Mouse (Mus musculus): ENCODE data around the gene Vwce. TPM values are rescaled to one million over a fixed set of nuclear protein-coding genes. Genes with fewer than 3 reads are reported as not detected.

Gene Vwce
- total RNA-seq, 2 experiments from 2014 or later, result 0.81 to 1.2 TPM

- intact Hi-C loops (cut with DNase I), result no loop called here
- no peak for DNase-seq (ENCODE audit: extremely low spot score in 1 of 2, low spot score in 2 of 2)
Measured at GRCm38 (mm10) chr19:10640080-10640479, 6.1 kb downstream of the Vwce start.

- intact Hi-C loops (cut with DNase I), result no loop called here
- no peak for DNase-seq (ENCODE audit: extremely low spot score in 1 of 2, low spot score in 2 of 2)
Measured at GRCm38 (mm10) chr19:10640589-10641378, 6.8 kb downstream of the Vwce start.

DNA sequence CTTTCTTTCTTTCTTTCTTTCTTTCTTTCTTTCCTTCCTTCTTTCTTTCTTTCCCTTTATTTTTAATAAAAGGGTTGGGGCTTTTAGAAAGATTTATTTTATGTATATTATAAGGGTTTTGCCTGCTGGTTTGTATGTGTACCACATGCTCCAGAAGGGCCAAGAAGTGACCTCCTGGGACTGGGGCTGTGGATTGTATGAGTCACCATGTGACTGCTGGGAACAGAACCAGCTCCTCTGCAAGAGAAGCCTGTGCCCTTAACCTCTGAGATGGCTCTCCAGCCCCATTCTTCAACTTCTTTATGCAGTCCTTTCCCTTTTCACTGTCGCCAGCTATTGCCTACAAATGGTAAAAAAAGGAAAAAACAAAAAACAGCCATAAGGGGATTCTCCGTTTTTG lies 11.6 kb downstream of the Vwce start:
- intact Hi-C loops (cut with DNase I), result no loop called here
- no peak for DNase-seq (ENCODE audit: extremely low spot score in 1 of 2, low spot score in 2 of 2)

DNA sequence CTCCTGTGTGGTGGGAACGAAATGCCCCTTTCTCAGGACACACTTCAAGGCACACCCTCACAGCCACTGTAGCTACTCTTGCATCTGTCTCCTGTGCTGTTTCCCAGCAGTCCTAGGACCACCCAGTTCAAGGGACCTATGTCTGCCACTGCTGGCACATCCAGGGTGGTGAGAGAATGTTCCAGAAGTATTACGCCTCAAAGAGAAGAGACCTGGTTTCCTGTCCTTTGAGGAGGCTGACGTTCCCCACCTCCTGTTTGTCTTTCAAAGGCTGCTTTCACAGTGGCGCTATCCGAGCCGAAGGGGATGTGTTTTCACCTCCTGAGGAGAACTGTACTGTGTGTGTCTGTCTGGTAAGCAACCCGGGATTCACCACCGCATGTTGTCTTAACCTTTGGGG lies 14.1 kb downstream of the Vwce start:
- DNase-seq (ENCODE audit: extremely low spot score in 1 of 2, low spot score in 2 of 2), result no peak
- intact Hi-C loops (cut with DNase I), result no loop called here

DNA sequence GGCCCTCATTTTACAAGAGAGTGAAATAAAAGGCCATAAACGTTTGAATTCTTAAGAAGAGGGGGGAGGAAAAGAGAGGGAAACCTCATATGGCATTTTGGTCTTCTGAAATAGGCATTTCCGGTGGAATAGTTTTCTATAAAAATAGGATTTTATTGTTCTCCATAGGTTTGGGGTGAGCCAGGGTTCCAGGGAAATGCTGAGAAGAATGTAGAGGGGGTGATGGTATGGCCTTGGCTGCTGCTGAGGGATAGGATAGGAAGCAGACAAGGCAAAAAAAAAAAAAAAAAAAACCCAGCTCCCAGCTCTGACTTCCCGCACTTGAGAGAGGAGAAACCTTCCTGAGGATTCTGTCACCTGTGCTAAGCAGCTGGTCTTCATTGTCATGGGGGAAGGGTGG lies 22.0 kb downstream of the Vwce start:
- intact Hi-C loops (cut with DNase I), result no loop called here
- DNase-seq (ENCODE audit: extremely low spot score in 1 of 2, low spot score in 2 of 2), result no peak

DNA sequence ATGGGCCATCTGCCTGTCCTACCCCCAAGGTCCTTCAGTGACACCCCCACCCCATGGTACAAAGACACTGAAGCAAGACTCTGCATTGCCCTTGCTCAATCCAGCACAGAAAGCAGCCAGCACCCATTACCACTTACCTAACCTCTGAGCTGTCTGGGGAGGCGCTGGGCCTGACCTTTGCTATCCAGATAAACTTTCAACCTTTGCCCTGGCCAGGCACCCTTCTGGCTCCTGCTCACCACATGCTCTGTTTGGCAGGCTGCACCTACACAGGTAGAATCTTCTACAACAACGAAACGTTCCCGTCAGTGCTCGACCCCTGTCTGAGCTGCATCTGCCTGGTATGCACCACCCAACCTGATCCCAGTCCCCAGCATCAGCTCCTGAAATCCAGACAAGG lies 23.7 kb downstream of the Vwce start:
- intact Hi-C loops (cut with DNase I), result no loop called here

GRCm38 (mm10) chr19:10658406-10658805 lies 24.4 kb downstream of the Vwce start:
- intact Hi-C loops (cut with DNase I), result no loop called here
- DNase-seq (ENCODE audit: extremely low spot score in 1 of 2, low spot score in 2 of 2), result no peak

More for the DNA sequence above, 23.7 kb downstream of the Vwce start:
- no peak for DNase-seq (ENCODE audit: extremely low spot score in 1 of 2, low spot score in 2 of 2)

DNA sequence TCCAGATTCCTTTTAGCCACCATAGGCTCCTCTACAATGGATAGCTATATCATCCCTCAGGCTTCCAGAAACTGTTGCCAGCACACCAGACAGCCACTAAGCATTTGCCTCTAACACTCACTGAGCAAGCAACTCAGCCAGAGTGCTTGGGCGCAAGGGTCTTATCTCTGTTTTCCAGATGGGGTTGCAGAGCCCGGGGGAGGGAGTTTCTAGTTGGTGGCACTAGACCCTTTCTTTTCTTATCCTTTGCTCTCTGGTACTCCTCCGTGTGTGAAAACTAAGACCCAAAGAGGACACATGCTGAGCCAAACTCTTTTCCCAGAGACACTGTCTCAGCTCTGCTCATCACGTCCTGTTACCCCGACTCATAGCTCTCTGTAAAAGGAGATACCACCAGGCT lies 27.4 kb downstream of the Vwce start:
- DNase-seq (ENCODE audit: extremely low spot score in 1 of 2, low spot score in 2 of 2), result no peak
- intact Hi-C loops (cut with DNase I), result loop anchor here (5.0 kb wide), 1 partner anchor 301 kb away; no protein-coding TSS in a partner anchor

DNA sequence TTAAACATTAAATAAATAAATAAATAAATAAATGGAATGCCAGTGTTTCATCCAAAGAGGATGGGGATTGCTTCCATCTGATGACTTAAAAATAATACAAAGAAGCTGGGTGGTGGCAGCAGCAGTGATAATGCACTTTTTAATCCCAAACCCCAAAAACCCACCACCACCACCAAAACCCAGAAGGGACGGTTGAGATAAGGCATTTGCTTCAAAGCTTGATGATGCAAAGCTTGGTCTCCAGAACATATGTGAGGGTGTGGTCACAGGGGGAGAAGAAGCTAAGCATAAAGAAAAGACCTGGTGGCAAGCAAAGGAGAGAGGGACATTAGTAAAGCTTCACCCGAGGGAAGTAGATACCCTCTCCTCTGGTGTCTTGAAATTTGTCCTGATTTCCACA lies 27.9 kb downstream of the Vwce start:
- no peak for DNase-seq (ENCODE audit: extremely low spot score in 1 of 2, low spot score in 2 of 2)
- intact Hi-C loops (cut with DNase I), result loop anchor here (5.0 kb wide), 1 partner anchor 300 kb away; no protein-coding TSS in a partner anchor

DNA sequence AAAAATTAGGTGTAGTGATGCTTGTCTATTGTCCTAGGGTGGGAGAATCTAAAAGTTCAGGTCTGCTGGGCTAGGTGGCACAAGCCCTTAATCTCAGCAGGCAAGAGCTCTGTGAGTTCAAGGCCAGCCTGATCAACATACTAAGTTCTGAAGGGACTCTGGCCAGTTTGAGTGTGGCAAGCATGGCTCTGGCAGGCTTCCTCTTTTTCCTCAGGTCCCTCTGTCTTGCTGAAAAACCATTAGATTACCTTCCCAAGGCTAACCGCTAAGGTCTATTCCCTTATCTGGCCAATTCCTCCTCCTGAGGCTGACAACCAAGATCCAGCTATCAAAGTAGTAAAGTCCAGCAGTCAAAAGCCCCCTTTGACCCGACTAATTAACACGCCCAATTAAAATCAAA lies 28.7 kb downstream of the Vwce start:
- intact Hi-C loops (cut with DNase I), result loop anchor here (5.0 kb wide), 1 partner anchor 300 kb away; no protein-coding TSS in a partner anchor
- no peak for DNase-seq (ENCODE audit: extremely low spot score in 1 of 2, low spot score in 2 of 2)

GRCm38 (mm10) chr19:10665093-10665492 lies 31.1 kb downstream of the Vwce start:
- intact Hi-C loops (cut with DNase I), result no loop called here
- DNase-seq (ENCODE audit: extremely low spot score in 1 of 2, low spot score in 2 of 2), result no peak

- peak; percentile 36 to 55 for DNase-seq (ENCODE audit: extremely low spot score in 1 of 2, low spot score in 2 of 2)
- intact Hi-C loops (cut with DNase I), result no loop called here
Measured at GRCm38 (mm10) chr19:10665499-10665898, 31.5 kb downstream of the Vwce start.

DNA sequence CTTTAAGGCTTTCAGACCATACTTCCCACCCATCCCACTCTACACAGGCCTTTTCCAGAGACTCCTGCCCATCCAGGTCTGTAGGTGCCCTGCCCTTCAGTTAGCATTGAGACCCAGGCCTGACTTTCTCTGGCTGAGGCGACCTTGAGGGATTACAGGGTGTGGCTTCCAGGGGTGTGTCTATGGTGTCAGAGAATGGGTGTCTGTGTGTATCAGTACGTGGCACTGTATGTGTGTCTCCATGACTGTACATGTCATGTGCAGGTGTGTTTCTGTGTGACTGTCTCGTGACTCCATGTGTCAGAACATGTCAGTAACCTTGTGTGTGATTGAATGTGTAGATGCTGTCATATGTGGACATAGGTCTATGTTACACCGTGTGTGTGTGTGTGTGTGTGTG lies 37.3 kb downstream of the Vwce start:
- intact Hi-C loops (cut with DNase I), result no loop called here
- DNase-seq (ENCODE audit: extremely low spot score in 1 of 2, low spot score in 2 of 2), result no peak

GRCm38 (mm10) chr19:10671854-10672417 lies 37.9 kb downstream of the Vwce start:
- intact Hi-C loops (cut with DNase I), result no loop called here
- DNase-seq (ENCODE audit: extremely low spot score in 1 of 2, low spot score in 2 of 2), result no peak

DNA sequence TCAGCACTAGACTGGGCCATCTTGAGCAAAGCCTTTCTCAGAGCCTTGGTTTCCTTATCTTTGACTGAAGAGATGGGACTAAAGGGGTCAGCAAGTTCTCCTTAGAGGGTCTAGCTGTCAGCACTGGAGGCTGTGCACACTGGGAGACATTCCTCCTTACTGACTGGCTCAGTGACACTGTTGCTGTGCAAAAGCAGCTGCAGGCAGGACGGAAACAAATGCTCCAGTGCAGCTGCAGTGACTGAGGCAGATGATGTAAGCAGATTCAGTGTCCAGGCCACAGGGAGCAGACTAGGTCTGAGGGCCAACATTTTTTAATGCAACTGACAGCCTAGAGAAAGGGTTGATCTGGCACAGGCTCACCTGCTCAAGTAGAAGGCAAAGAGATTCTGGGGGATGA lies 39.3 kb downstream of the Vwce start:
- intact Hi-C loops (cut with DNase I), result no loop called here
- no peak for DNase-seq (ENCODE audit: extremely low spot score in 1 of 2, low spot score in 2 of 2)

- intact Hi-C loops (cut with DNase I), result no loop called here
- no peak for DNase-seq (ENCODE audit: extremely low spot score in 1 of 2, low spot score in 2 of 2)
Measured at GRCm38 (mm10) chr19:10676656-10677055, 42.6 kb downstream of the Vwce start.

GRCm38 (mm10) chr19:10677915-10678771 lies 44.1 kb downstream of the Vwce start, which contains the start of gene Pga5:
TSS of gene Pga5 (minus strand) at chr19:10678071.
- intact Hi-C loops (cut with DNase I), result loop anchor here (2.0 kb wide), 1 partner anchor 31 kb away; no protein-coding TSS in a partner anchor
- peak; percentile 72 to 87 for DNase-seq (ENCODE audit: extremely low spot score in 1 of 2, low spot score in 2 of 2)

DNA sequence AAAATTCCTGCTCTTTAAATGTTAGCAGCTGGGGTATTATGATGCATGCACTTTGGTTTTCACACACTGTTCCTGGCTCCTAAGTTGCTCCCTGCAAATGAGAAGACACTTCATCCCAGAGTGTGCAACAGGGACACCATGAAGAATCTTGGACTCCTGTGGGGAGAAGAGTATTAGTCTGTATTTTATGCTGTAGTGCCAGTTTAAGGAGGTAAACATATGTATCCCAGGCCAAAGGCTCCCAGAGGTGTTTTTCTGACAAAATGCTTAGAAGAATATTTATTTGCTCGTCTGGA lies 44.7 kb downstream of the Vwce start:
- no peak for DNase-seq (ENCODE audit: extremely low spot score in 1 of 2, low spot score in 2 of 2)
- intact Hi-C loops (cut with DNase I), result loop anchor here (2.0 kb wide), 1 partner anchor 30 kb away; no protein-coding TSS in a partner anchor

DNA sequence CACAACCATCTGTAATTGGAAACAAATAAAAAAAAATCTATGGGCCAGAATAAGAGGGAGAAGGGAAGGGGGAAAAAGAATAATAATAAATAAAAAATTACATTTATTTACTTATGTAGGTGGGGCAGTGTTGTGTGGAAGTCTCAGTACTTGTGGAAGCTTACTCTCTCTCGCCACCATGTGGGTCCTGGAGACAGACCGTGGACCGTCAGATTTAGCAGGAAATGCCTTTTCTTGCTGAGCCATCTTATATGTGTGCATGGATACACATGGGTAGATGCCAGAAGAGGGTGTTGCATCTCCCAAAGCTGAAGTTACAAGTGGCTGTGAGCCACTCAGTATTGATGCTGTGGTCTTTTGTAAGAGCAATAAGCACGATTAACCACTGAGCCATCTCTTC lies 47.6 kb downstream of the Vwce start:
- no peak for DNase-seq (ENCODE audit: extremely low spot score in 1 of 2, low spot score in 2 of 2)
- intact Hi-C loops (cut with DNase I), result no loop called here

DNA sequence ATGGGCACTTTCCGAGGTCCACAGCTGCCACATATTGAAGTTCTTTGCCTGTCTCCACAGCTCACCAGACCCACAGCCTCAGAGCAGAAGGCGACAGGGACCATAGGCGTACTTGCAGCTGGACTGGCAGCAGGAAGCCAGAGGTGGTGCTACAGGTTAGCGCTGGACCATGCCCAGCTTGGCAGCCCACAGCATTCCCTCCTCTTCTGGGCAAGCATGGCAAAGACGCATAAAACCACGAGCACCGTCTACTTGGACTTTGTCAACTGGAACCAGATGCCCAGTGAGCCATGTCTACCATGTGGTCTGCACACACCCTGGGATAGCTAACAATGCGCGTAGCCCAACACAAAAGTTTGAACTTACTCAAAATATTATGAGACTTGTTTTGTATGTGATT lies 51.1 kb downstream of the Vwce start:
- no peak for DNase-seq (ENCODE audit: extremely low spot score in 1 of 2, low spot score in 2 of 2)
- intact Hi-C loops (cut with DNase I), result no loop called here

Measured in left cerebral cortex, postnatal 10 days (tissue).